Mouse (Mus musculus): ENCODE results near the gene 3110082J24Rik. TPM values are rescaled to one million over a fixed set of nuclear protein-coding genes. Genes with fewer than 3 reads are reported as not detected.
A peak's percentile ranks its signal among the peaks of the same experiment; 100 is the strongest.

3110082J24Rik gene
- polyA plus RNA-seq, 1 experiment from 2014 or later: 2.4 TPM

GRCm38 (mm10) chr5:30132173-30132572 is 26.3 kb upstream of the 3110082J24Rik start:
- H3K27me3 ChIP-seq (ENCODE audit: low read depth, poor library complexity, severe bottlenecking): no peaks in the 10 kb centered on the region
- H3K4me3 ChIP-seq: no peak overlapping the region
- H3K4me1 ChIP-seq: no peaks in the 10 kb centered on the region
- peaks cover 86% of the 10 kb centered on the region for H3K36me3 ChIP-seq
- H3K27ac ChIP-seq (replicated peaks): no peak overlapping the region
- H3K9me3 ChIP-seq (replicated peaks): no peaks in the 10 kb centered on the region
- 93% methylated on average over 2 of the region's 2 CpGs for WGBS
- DNase-seq (ENCODE audit: low spot score): no peak

GRCm38 (mm10) chr5:30131246-30131645 is 25.4 kb upstream of the 3110082J24Rik start:
- 93% methylated on average over 4 of the region's 4 CpGs for WGBS
- Histone ChIP-seq H3K27ac (replicated peaks) (no peak overlapping the region), H3K4me3 (no peak overlapping the region), H3K36me3 (peaks cover 90% of the 10 kb centered on the region), H3K27me3 (ENCODE audit: low read depth, poor library complexity, severe bottlenecking) (no peaks in the 10 kb centered on the region), H3K4me1 (no peaks in the 10 kb centered on the region), H3K9me3 (replicated peaks) (no peaks in the 10 kb centered on the region)
- no peak for DNase-seq (ENCODE audit: low spot score)

- no peaks in the 10 kb centered on the region for H3K9me3 ChIP-seq (replicated peaks)
- H3K27me3 ChIP-seq (ENCODE audit: low read depth, poor library complexity, severe bottlenecking): no peaks in the 10 kb centered on the region
- no peaks in the 10 kb centered on the region for H3K4me1 ChIP-seq
- WGBS: 96% methylated on average over 6 of the region's 6 CpGs
- no peak overlapping the region for H3K27ac ChIP-seq (replicated peaks)
- peaks cover 93% of the 10 kb centered on the region for H3K36me3 ChIP-seq
- no peak overlapping the region for H3K4me3 ChIP-seq
- DNase-seq (ENCODE audit: low spot score): no peak
These were observed 22.8 kb upstream of the 3110082J24Rik start for GRCm38 (mm10) chr5:30128680-30129079.

- Histone ChIP-seq H3K27me3 (ENCODE audit: low read depth, poor library complexity, severe bottlenecking) (no peaks in the 10 kb centered on the region), H3K27ac (replicated peaks) (no peak overlapping the region), H3K9me3 (replicated peaks) (no peaks in the 10 kb centered on the region), H3K36me3 (peaks cover 93% of the 10 kb centered on the region), H3K4me3 (no peak overlapping the region), H3K4me1 (no peaks in the 10 kb centered on the region)
- WGBS: 92% methylated on average over 13 of the region's 13 CpGs
- DNase-seq (ENCODE audit: low spot score): no peak
These were observed 22.2 kb upstream of the 3110082J24Rik start for GRCm38 (mm10) chr5:30127921-30128597.

- Histone ChIP-seq H3K9me3 (replicated peaks) (no peaks in the 10 kb centered on the region), H3K4me1 (no peaks in the 10 kb centered on the region), H3K27me3 (ENCODE audit: low read depth, poor library complexity, severe bottlenecking) (no peaks in the 10 kb centered on the region), H3K36me3 (peaks cover 93% of the 10 kb centered on the region), H3K4me3 (no peak overlapping the region), H3K27ac (replicated peaks) (no peak overlapping the region)
- DNase-seq (ENCODE audit: low spot score): no peak
- WGBS: 92% methylated on average over 7 of the region's 7 CpGs
These were observed 20.9 kb upstream of the 3110082J24Rik start for GRCm38 (mm10) chr5:30126756-30127155.

GRCm38 (mm10) chr5:30125587-30125986 is 19.7 kb upstream of the 3110082J24Rik start:
- peak; percentile 42 for DNase-seq (ENCODE audit: low spot score)
- WGBS: 49% methylated on average over 5 of the region's 5 CpGs
- H3K27me3 ChIP-seq (ENCODE audit: low read depth, poor library complexity, severe bottlenecking): no peaks in the 10 kb centered on the region
- H3K9me3 ChIP-seq (replicated peaks): no peaks in the 10 kb centered on the region
- H3K36me3 ChIP-seq: peaks cover 98% of the 10 kb centered on the region
- H3K4me3 ChIP-seq: no peak overlapping the region
- no peaks in the 10 kb centered on the region for H3K4me1 ChIP-seq
- H3K27ac ChIP-seq (replicated peaks): no peak overlapping the region

- Histone ChIP-seq H3K4me1 (no peaks in the 10 kb centered on the region), H3K36me3 (peaks cover 99% of the 10 kb centered on the region), H3K27me3 (ENCODE audit: low read depth, poor library complexity, severe bottlenecking) (no peaks in the 10 kb centered on the region), H3K4me3 (no peak overlapping the region), H3K9me3 (replicated peaks) (no peaks in the 10 kb centered on the region), H3K27ac (replicated peaks) (no peak overlapping the region)
- 96% methylated on average over 6 of the region's 6 CpGs for WGBS
- DNase-seq (ENCODE audit: low spot score): no peak
These were observed 16.6 kb upstream of the 3110082J24Rik start for GRCm38 (mm10) chr5:30122481-30122880.

- Histone ChIP-seq H3K4me3 (no peak overlapping the region), H3K9me3 (replicated peaks) (no peaks in the 10 kb centered on the region), H3K27me3 (ENCODE audit: low read depth, poor library complexity, severe bottlenecking) (peaks cover 19% of the 10 kb centered on the region), H3K36me3 (peaks cover 96% of the 10 kb centered on the region), H3K4me1 (no peaks in the 10 kb centered on the region), H3K27ac (replicated peaks) (no peak overlapping the region)
- DNase-seq (ENCODE audit: low spot score): no peak
- 90% methylated on average over 7 of the region's 7 CpGs for WGBS
These were observed 14.2 kb upstream of the 3110082J24Rik start for GRCm38 (mm10) chr5:30120106-30120505.

GRCm38 (mm10) chr5:30119163-30119562 is 13.3 kb upstream of the 3110082J24Rik start:
- H3K9me3 ChIP-seq (replicated peaks): no peaks in the 10 kb centered on the region
- no peak for DNase-seq (ENCODE audit: low spot score)
- H3K4me3 ChIP-seq: no peak overlapping the region
- H3K27ac ChIP-seq (replicated peaks): no peak overlapping the region
- H3K4me1 ChIP-seq: peaks cover 8% of the 10 kb centered on the region
- whole genome bisulfite sequencing: 82% methylated on average over 6 of the region's 6 CpGs
- peaks cover 28% of the 10 kb centered on the region for H3K27me3 ChIP-seq (ENCODE audit: low read depth, poor library complexity, severe bottlenecking)
- peaks cover 86% of the 10 kb centered on the region for H3K36me3 ChIP-seq

- H3K27ac ChIP-seq (replicated peaks): no peak overlapping the region
- peaks cover 79% of the 10 kb centered on the region for H3K36me3 ChIP-seq
- H3K4me1 ChIP-seq: peaks cover 19% of the 10 kb centered on the region
- H3K4me3 ChIP-seq: no peak overlapping the region
- no peaks in the 10 kb centered on the region for H3K9me3 ChIP-seq (replicated peaks)
- 95% methylated on average over 1 of the region's 1 CpGs for WGBS
- DNase-seq (ENCODE audit: low spot score): no peak
- peaks cover 40% of the 10 kb centered on the region for H3K27me3 ChIP-seq (ENCODE audit: low read depth, poor library complexity, severe bottlenecking)
These were observed 12.1 kb upstream of the 3110082J24Rik start for GRCm38 (mm10) chr5:30118018-30118417.

GRCm38 (mm10) chr5:30115718-30116117 is 9.8 kb upstream of the 3110082J24Rik start:
- Histone ChIP-seq H3K4me3 (no peak overlapping the region), H3K27ac (replicated peaks) (no peak overlapping the region), H3K9me3 (replicated peaks) (no peaks in the 10 kb centered on the region), H3K4me1 (peaks cover 34% of the 10 kb centered on the region), H3K36me3 (peaks cover 60% of the 10 kb centered on the region), H3K27me3 (ENCODE audit: low read depth, poor library complexity, severe bottlenecking) (peaks cover 57% of the 10 kb centered on the region)
- WGBS: 36% methylated on average over 10 of the region's 10 CpGs
- no peak for DNase-seq (ENCODE audit: low spot score)

- peak overlapping the region; percentile 81; the same call in 1 of the 2 replicates for H3K27ac ChIP-seq (replicated peaks)
- WGBS: 4% methylated on average over 28 of the region's 28 CpGs
- H3K27me3 ChIP-seq (ENCODE audit: low read depth, poor library complexity, severe bottlenecking): peaks cover 60% of the 10 kb centered on the region
- H3K4me1 ChIP-seq: peaks cover 44% of the 10 kb centered on the region
- DNase-seq (ENCODE audit: low spot score): no peak
- H3K9me3 ChIP-seq (replicated peaks): no peaks in the 10 kb centered on the region
- H3K4me3 ChIP-seq: peak overlapping the region; percentile 64
- peaks cover 51% of the 10 kb centered on the region for H3K36me3 ChIP-seq
These were observed 8.9 kb upstream of the 3110082J24Rik start for GRCm38 (mm10) chr5:30114761-30115140.

- Histone ChIP-seq H3K4me1 (peaks cover 50% of the 10 kb centered on the region), H3K27me3 (ENCODE audit: low read depth, poor library complexity, severe bottlenecking) (peaks cover 67% of the 10 kb centered on the region), H3K36me3 (peaks cover 44% of the 10 kb centered on the region), H3K4me3 (peak overlapping the region; percentile 64), H3K9me3 (replicated peaks) (no peaks in the 10 kb centered on the region), H3K27ac (replicated peaks) (peak overlapping the region; percentile 81)
- peak; percentile 85 for DNase-seq (ENCODE audit: low spot score)
- 1% methylated on average over 103 of the region's 103 CpGs for WGBS
These were observed 8.2 kb upstream of the 3110082J24Rik start for GRCm38 (mm10) chr5:30113881-30114760.
